Mouse (Mus musculus) forebrain, embryonic 13.5 days (tissue): ENCODE data around the gene Rnf41. TPM values are rescaled to one million over a fixed set of nuclear protein-coding genes. Genes with fewer than 3 reads are reported as not detected.

ENCODE experiments used
- ATAC-seq: fragments of 200-750 bp; cut with Nextera tagmentation; 2 replicates; pipeline ENCODE4 v1.8.0; 2017
- H3K27ac ChIP-seq: fragments of 300-500 bp; sonication (generic); 2 replicates; pipeline ENCODE4 v1.5.1; 2015; ENCODE audit warnings: inconsistent platforms, mild to moderate bottlenecking, moderate library complexity
- H3K27me3 ChIP-seq: fragments of 300-500 bp; sonication (generic); 2 replicates; pipeline ENCODE4 v1.6.1; 2015; ENCODE audit warnings: mild to moderate bottlenecking, inconsistent platforms
- H3K36me3 ChIP-seq: fragments of 300-500 bp; sonication (generic); 2 replicates; pipeline ENCODE4 v1.6.1; 2015; ENCODE audit warnings: mild to moderate bottlenecking, inconsistent platforms; ENCODE audit not compliant: poor library complexity, severe bottlenecking
- H3K4me1 ChIP-seq: fragments of 300-500 bp; sonication (generic); 2 replicates; pipeline ENCODE4 v1.6.1; 2015; ENCODE audit warnings: inconsistent platforms
- H3K4me2 ChIP-seq: fragments of 300-500 bp; sonication (generic); 2 replicates; pipeline ENCODE4 v1.6.1; 2015; ENCODE audit warnings: inconsistent platforms, mild to moderate bottlenecking, moderate library complexity
- H3K4me3 ChIP-seq: fragments of 300-500 bp; sonication (generic); 2 replicates; pipeline ENCODE4 v1.5.1; 2015; ENCODE audit warnings: mild to moderate bottlenecking, inconsistent platforms
- H3K9ac ChIP-seq: fragments of 300-500 bp; sonication (generic); 2 replicates; pipeline ENCODE4 v1.6.1; 2015; ENCODE audit warnings: mild to moderate bottlenecking, inconsistent platforms
- H3K9me3 ChIP-seq: fragments of 300-500 bp; sonication (generic); replicated peaks from 2 replicates; pipeline ENCODE4 v1.6.1; 2016; ENCODE audit warnings: inconsistent platforms
- WGBS: fragments of 180-500 bp; shearing (Covaris S2); methylation state at CpG from one replicate; pipeline ENCODE4 v1.1.7; 2015; 5-methylcytosine and 5-hydroxymethylcytosine counted together
- polyA plus RNA-seq: library from polyadenylated mRNA; unstranded; fragments of >200 nt; fragmentation: Nextera tagmentation; extraction: Ambion mirVana; gene quantifications from 2 replicates; pipeline ENCODE4 v1.2.1, GENCODE M21; 2015

Rnf41 gene
- polyA plus RNA-seq, 1 experiment from 2014 or later: 76.4 TPM

DNA sequence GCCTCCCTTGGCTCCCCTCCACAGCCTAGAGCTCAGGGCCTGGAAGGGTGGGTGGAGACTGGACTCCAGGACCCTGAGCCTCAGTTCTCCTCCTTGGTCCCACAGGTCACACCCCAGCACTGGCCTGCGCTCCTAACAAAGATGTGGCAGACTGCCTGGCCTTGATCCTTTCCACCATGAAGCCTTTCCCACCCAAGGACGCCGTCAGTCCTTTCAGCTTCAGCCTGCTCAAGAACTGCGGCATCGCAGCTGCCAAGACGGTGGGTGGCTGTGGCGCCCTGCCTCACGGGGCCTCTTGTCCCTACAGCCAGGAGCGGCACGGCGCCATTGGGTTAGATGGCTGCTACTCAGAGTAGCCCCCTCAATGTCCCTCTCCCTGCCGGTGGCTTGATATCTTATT is 21.1 kb upstream of the Rnf41 start:
- Histone ChIP-seq H3K27ac (no peak overlapping the region), H3K4me2 (no peak overlapping the region), H3K27me3 (no peaks in the 10 kb centered on the region), H3K4me1 (peaks cover 8% of the 10 kb centered on the region), H3K36me3 (peaks cover 100% of the 10 kb centered on the region), H3K9ac (no peak overlapping the region), H3K9me3 (no peaks in the 10 kb centered on the region), H3K4me3 (no peak overlapping the region)
- ATAC-seq: no peak
- 91% methylated on average over 12 of the region's 12 CpGs for WGBS

DNA sequence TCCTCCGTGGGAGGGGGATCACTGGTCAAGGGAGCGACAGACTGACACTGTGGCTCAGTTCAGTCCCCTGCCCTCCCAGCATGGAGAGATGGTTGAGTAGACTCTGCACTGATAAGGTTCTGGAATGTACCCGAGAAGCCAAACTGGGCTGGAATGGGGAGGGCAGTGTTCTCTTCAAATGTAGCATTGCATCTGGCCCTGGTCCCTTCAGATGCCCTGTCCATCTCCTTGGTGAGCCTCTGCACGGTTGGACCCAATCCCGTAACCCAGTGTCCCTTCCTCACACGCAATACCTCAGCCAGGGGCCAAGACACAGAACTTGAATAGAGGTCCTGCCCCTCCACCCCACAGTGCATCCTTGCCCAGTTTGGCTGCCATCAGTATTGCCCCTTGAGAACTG is 19.6 kb upstream of the Rnf41 start:
- Histone ChIP-seq H3K27me3 (no peaks in the 10 kb centered on the region), H3K36me3 (peaks cover 100% of the 10 kb centered on the region), H3K4me3 (no peak overlapping the region), H3K9me3 (no peaks in the 10 kb centered on the region), H3K27ac (no peak overlapping the region), H3K4me2 (no peak overlapping the region), H3K4me1 (peaks cover 9% of the 10 kb centered on the region), H3K9ac (no peak overlapping the region)
- 78% methylated on average over 6 of the region's 6 CpGs for WGBS
- ATAC-seq: no peak

DNA sequence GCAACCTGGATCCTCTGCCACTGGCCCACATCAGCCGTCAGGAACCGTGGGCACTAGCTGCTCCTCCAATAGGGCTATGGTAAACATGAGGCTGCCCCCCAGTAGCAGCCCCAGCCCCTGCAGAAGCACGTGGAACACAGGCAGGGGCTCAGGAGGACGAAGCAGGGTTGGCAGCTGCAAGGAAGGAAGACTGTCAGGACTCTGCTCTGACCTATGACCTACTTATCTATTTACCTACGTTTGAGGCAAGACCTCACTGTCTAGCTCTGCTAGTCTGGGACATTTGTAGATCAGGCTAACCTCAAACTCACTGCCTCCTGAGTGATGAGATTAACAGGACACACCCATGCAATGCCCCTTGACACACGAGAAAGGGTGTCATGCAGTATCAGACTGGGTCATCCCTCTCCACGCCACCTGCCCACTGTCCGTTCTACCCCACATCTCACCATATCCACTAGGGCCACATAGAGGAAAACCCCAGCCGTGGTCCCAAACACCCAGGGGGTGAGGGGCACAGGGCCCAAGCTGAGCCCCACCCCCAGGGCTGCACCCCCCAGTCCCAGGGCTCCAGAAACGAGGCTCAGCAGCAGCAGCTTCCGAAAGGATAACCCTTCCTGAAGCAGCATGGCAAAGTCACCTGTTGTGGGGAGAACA is 15.3 kb upstream of the Rnf41 start:
- ATAC-seq: no peak
- Histone ChIP-seq H3K4me3 (no peak overlapping the region), H3K27ac (no peak overlapping the region), H3K9ac (no peak overlapping the region), H3K4me2 (no peak overlapping the region), H3K9me3 (no peaks in the 10 kb centered on the region), H3K4me1 (peaks cover 16% of the 10 kb centered on the region), H3K27me3 (no peaks in the 10 kb centered on the region), H3K36me3 (peaks cover 68% of the 10 kb centered on the region)
- WGBS: 73% methylated on average over 11 of the region's 11 CpGs

DNA sequence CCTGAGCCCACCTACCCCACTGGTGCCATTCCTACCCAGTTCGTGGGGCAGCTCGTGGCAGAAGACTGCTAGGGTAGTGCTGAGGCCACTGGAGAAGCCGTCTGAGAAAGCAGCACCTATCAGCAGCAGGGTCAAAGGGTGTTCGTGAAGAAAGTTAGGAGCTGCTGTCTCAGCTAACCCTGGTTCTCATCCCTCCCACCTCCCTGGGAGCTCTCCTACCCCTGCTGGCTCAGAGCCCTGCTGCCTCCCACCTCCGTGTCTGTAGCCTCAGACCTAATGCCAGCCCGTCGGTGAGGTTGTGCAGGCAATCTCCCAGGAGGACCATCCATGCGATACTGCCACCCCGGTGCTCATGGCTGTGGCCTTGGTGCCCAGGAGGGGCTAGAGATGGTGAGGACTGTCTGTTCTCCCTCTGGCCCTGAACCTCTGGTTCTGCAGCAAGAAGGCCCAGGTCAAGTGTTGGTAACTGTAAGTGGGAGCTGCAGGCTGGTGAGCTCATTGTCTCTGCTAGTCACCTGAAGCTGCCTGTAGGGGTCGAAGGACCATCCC is 14.7 kb upstream of the Rnf41 start:
- Histone ChIP-seq H3K27ac (no peak overlapping the region), H3K36me3 (peaks cover 67% of the 10 kb centered on the region), H3K9ac (no peak overlapping the region), H3K4me1 (peaks cover 16% of the 10 kb centered on the region), H3K4me3 (no peak overlapping the region), H3K4me2 (no peak overlapping the region), H3K27me3 (no peaks in the 10 kb centered on the region), H3K9me3 (no peaks in the 10 kb centered on the region)
- no peak for ATAC-seq
- WGBS: 74% methylated on average over 10 of the region's 10 CpGs

DNA sequence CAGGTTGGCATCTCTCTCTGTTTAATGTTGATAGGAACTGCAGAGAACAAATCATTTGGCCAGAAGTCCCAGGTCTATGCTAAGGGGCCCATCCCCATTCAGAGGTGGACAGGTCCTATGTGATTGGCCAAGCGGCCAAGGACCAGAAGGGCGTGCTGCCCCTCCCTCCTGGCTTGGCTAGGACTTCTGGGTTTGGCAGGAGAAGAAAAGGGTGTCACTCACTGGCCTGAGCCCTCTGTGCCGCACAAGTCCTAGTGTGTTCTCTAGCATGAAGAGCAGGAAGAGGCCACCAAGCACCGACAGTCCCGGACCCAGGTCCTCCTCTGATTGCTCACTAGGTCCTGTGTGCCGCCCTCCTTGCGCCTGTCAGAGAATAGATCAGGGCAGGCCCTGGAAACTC is 14.0 kb upstream of the Rnf41 start:
- no peak overlapping the region for H3K4me2 ChIP-seq
- 71% methylated on average over 7 of the region's 7 CpGs for WGBS
- H3K27me3 ChIP-seq: no peaks in the 10 kb centered on the region
- H3K9ac ChIP-seq: peak overlapping the region; percentile 8; the same call in 1 of the 2 replicates
- peaks cover 16% of the 10 kb centered on the region for H3K4me1 ChIP-seq
- 0 out of 2 replicates have a peak, but pooled peaks have one; percentile 7 for ATAC-seq
- H3K27ac ChIP-seq: 0 out of 2 replicates have a peak overlapping the region, but pooled peaks have one; percentile 19
- no peaks in the 10 kb centered on the region for H3K9me3 ChIP-seq
- peaks cover 62% of the 10 kb centered on the region for H3K36me3 ChIP-seq
- H3K4me3 ChIP-seq: no peak overlapping the region

DNA sequence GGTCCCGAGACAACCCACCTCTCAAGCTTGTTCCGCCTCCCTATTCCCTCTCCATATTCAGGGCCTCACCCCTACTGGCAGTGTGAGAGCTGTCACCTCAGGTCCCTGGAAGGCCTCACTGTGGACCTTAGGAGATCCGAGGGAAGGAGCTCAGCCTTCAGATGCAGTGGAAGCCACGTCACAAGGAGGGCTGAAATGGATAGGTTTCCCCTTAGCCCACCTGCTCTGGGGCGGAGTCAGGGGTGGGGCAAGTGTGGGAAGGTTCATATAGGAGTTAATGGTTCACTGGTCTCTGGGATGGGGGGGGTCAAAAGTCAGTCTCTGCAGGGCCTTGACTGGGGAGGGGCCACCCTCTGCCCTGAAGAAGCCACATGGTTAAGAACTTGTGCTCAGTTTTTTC is 11.1 kb upstream of the Rnf41 start:
- no peak overlapping the region for H3K4me3 ChIP-seq
- H3K27me3 ChIP-seq: no peaks in the 10 kb centered on the region
- H3K4me2 ChIP-seq: no peak overlapping the region
- 33% methylated on average over 5 of the region's 5 CpGs for WGBS
- no peaks in the 10 kb centered on the region for H3K9me3 ChIP-seq
- ATAC-seq: no peak
- no peak overlapping the region for H3K9ac ChIP-seq
- H3K4me1 ChIP-seq: peaks cover 8% of the 10 kb centered on the region; the same call in 1 of the 2 replicates
- peaks cover 39% of the 10 kb centered on the region for H3K36me3 ChIP-seq
- no peak overlapping the region for H3K27ac ChIP-seq

DNA sequence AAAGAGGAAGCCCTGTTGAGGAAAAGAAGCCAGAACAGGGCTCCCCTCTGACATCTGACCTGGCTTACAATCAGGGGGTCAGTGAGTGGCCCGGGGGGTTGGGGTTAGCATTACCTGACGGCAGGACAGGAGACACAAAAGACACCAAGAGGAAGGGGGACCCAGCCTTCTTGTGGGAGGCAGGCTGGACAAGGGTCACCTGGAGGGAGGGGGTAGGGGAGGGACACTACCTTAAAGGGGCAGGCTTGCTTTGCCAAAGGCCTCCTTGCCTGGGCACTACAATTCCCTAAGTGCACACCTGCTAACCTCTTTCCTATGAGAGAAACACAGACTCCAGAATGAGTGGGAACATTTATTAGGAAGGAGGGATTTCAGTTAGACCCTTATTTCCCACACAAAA is 10.4 kb upstream of the Rnf41 start, which contains the start of gene Slc39a5:
Gene Slc39a5, minus strand, starts transcription at position 174 of the 400 bp plus-strand sequence.
- H3K27me3 ChIP-seq: no peaks in the 10 kb centered on the region
- no peak within 1 kb of the TSS for H3K4me2 ChIP-seq
- peak within 1 kb of the TSS; percentile 12; the same call in 1 of the 2 replicates for H3K9ac ChIP-seq
- no peak within 1 kb of the TSS for H3K27ac ChIP-seq
- ATAC-seq: no peak
- no peak within 1 kb of the TSS for H3K4me3 ChIP-seq
- H3K36me3 ChIP-seq: peaks cover 39% of the 10 kb centered on the region
- no peaks in the 10 kb centered on the region for H3K9me3 ChIP-seq
- 22% methylated on average over 2 of the region's 2 CpGs for WGBS
- peaks cover 8% of the 10 kb centered on the region; the same call in 1 of the 2 replicates for H3K4me1 ChIP-seq

DNA sequence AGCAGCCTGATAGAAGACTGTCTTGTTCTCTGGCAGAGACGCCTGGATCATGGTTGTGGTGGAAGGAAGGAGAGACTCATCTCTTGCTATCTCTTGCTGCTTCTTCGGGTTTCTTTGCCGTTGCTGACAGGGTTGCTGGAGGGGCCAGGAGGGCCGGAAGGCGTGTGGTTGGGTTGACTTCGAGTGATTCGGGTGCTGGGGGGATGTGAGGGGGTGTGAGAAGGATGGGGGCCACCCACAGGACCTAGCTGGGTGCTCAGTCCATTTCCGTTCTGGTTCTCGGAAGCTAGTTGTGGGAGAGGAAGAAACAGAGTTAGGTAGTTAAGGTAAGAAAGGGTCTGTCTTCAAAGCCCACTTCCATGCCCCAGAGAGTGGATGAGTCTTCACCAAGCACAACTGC is 9.8 kb upstream of the Rnf41 start:
- Histone ChIP-seq H3K4me1 (peaks cover 8% of the 10 kb centered on the region; the same call in 1 of the 2 replicates), H3K9ac (peak overlapping the region; percentile 12; the same call in 1 of the 2 replicates), H3K4me3 (no peak overlapping the region), H3K27me3 (no peaks in the 10 kb centered on the region), H3K9me3 (no peaks in the 10 kb centered on the region), H3K36me3 (peaks cover 39% of the 10 kb centered on the region), H3K27ac (no peak overlapping the region), H3K4me2 (no peak overlapping the region)
- no peak for ATAC-seq
- 80% methylated on average over 9 of the region's 9 CpGs for WGBS

DNA sequence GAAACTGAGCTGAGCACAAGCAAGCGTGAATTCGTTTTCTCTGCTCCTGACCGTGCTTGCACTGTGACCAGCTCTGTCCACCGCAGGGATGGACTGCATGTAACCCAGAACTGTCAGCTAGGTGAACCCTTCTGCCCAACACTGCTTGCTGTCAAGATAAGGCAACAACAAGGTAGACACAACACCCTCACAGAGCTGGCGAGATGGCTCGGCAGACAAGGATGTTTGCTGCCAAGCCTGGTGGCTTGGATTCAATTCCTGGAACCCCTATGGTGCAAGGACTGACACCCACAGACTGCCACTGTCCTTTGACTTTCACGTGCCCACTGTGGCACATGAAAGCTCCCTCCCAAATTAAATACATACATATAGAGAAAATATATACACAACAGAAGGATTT is 7.5 kb upstream of the Rnf41 start:
- ATAC-seq: no peak
- no peak overlapping the region for H3K4me3 ChIP-seq
- WGBS: 89% methylated on average over 7 of the region's 7 CpGs
- H3K4me2 ChIP-seq: no peak overlapping the region
- no peak overlapping the region for H3K27ac ChIP-seq
- H3K4me1 ChIP-seq: peaks cover 12% of the 10 kb centered on the region
- peaks cover 35% of the 10 kb centered on the region for H3K36me3 ChIP-seq
- H3K9ac ChIP-seq: no peak overlapping the region
- no peaks in the 10 kb centered on the region for H3K27me3 ChIP-seq
- H3K9me3 ChIP-seq: no peaks in the 10 kb centered on the region

DNA sequence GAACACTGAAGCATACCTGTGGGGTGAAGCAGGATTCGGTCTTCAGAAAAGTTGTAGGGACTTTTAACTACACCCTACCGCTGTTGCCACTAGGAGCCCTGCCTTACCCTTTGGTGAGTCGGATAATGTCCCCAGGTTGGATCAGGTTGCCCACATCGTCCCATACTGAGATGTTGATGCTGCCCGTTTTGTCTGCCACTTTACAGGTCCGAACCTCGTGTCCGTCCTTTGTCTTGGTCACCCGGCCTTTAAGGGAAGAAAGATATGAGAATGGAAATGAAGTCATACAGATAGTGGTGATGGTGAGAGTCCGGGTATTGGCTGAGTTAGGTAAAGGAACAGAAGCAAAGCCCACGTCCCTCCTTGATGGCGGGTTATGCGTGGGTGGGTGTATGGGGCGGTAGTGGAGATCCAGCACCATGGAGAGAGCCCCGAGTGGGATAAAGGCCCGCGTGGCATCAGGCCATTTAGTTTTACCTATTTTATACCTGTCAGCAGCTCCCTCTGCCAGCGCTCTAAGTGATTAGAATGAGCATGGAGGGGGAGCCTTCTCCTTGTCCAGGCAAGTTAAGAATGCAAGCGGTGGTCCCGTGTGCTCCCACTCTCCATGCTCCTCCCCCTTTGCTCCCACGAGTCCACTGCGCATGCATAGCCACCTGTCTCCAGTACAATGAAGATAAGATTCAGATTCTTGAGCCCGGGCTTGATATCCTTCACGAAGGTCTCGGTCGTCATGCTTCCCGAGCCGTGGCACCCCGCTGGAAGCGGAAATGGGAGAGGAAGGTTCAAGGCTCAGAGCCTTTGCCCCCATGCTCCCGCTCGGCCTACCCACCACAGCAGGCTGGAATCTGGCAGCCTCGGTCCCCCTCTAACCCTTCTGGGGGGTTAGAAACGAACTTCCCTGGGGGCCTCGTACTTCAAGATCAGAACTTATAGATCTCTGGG is 2.6 kb upstream of the Rnf41 start:
- H3K4me2 ChIP-seq: peak overlapping the region; percentile 97
- peaks cover 43% of the 10 kb centered on the region for H3K4me1 ChIP-seq
- no peaks in the 10 kb centered on the region for H3K9me3 ChIP-seq
- peaks cover 22% of the 10 kb centered on the region for H3K36me3 ChIP-seq
- peak; percentile 16; the same call in 1 of the 2 replicates for ATAC-seq
- no peaks in the 10 kb centered on the region for H3K27me3 ChIP-seq
- 17% methylated on average over 35 of the region's 35 CpGs for WGBS
- peak overlapping the region; percentile 94 for H3K27ac ChIP-seq
- H3K4me3 ChIP-seq: peak overlapping the region; percentile 91
- peak overlapping the region; percentile 78 for H3K9ac ChIP-seq

DNA sequence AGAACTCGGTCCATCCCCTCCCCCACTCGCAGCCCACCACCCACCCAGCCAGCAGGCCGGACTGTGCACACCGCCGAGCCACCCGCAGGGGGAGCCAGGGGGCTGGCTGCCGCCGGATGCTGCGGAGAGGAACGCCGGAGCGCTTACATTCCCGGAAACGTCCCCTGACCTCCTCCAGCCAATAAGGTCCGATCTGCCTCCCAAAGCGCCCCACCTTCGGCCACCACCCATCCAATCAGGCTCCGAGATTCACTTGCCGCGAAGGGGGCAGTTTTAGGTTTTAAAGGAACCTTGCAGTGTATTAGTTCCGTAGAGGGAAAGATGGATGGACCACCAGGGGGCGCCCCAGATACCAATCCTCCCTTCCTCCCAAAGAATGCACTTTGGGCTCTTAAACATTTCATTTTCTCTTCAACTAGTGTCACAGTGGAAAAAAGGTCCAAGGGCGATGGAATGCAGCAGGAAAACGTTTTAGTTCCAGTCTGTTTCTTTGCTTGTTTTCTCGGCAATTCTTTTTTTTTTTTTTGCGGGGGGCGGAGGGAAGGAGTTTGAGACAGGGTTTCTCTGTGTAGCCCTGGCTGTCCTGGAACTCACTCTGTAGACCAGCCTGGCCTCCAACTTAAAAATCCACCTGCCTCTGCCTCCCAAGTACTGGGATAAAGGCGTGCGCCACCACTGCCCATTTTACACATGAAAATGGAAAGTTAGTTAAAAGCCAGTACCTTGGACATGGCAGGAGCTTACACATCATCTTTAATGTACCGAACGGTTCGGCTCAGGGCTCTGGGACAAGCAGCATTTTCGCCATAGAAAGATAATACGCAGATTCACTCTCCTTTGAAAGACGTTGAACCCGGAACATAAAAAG is 1.5 kb upstream of the Rnf41 start:
- Histone ChIP-seq H3K4me3 (peak overlapping the region; percentile 91), H3K27ac (peak overlapping the region; percentile 94), H3K4me2 (peak overlapping the region; percentile 97), H3K9me3 (no peaks in the 10 kb centered on the region), H3K27me3 (no peaks in the 10 kb centered on the region), H3K36me3 (peaks cover 26% of the 10 kb centered on the region), H3K4me1 (peaks cover 51% of the 10 kb centered on the region), H3K9ac (peak overlapping the region; percentile 89)
- ATAC-seq: peak; percentile 90
- WGBS: 5% methylated on average over 36 of the region's 36 CpGs
